7 mouse cellular contexts compared by ENCODE assay signal in the genomic region with DNA sequence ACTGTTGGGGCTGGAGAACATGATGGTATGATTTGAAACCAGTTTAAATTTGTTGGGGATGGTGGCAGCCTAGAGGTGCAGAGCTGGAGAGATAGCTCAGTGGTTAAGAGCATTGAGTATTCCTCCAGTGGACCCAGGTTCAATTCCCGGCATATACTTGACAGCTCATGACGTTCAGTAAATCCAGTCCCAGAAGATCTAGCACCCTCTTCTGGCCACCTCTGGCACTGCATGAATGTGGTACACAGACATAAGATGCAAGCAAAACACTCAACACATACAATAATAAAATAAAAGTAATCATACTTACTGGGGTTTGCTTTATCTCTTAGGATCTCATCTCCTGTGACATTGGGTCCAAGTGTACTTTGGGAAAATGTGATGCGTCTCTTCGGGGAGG. TPM values are rescaled to one million over a fixed set of nuclear protein-coding genes. Genes with fewer than 3 reads are reported as not detected.
DNase-seq lines count a peak whose midpoint lies in the region; ATAC-seq and TF ChIP-seq lines count a peak whose summit lies in the region.

No protein-coding gene starts in this region.

- no peaks in the 10 kb centered on the region for H3K36me3 ChIP-seq in E14TG2a.4 (ENCODE audit: insufficient read depth, low read length)
- H3K36me3 ChIP-seq in lung, embryonic 14.5 days (ENCODE audit: insufficient read depth) = no peaks in the 10 kb centered on the region
- H3K36me3 ChIP-seq in stomach, postnatal 0 days (ENCODE audit: control insufficient read depth, insufficient read depth, low read length) = no peaks in the 10 kb centered on the region

- H3K27ac ChIP-seq in cortical plate, adult 2 months (ENCODE audit: insufficient read depth, low read length) = no peak overlapping the region
- no peak overlapping the region for H3K27ac ChIP-seq in lung, embryonic 14.5 days (ENCODE audit: low read depth)
- H3K27ac ChIP-seq in stomach, postnatal 0 days (replicated peaks) = no peak overlapping the region

- no peak overlapping the region for H3K9ac ChIP-seq in lung, embryonic 14.5 days
- H3K9ac ChIP-seq in stomach, postnatal 0 days (ENCODE audit: low read length) = no peak overlapping the region

- 57% methylated on average over 4 of the region's 4 CpGs for WGBS in lung, embryonic 14.5 days
- WGBS in stomach, postnatal 0 days = 56% methylated on average over 4 of the region's 4 CpGs

- ATAC-seq in lung, embryonic 14.5 days (ENCODE audit: insufficient read depth) = no peak
- no peak for ATAC-seq in stomach, postnatal 0 days (ENCODE audit: low FRiP score, low TSS enrichment)

- H3K4me3 ChIP-seq in E14TG2a.4 (replicated peaks; ENCODE audit: low read length) = no peak overlapping the region
- H3K4me3 ChIP-seq in cortical plate, adult 2 months (ENCODE audit: insufficient read depth, low read length) = no peak overlapping the region
- H3K4me3 ChIP-seq in lung, embryonic 14.5 days (ENCODE audit: low read depth, low read length) = no peak overlapping the region
- no peak overlapping the region for H3K4me3 ChIP-seq in stomach, postnatal 0 days (ENCODE audit: low read depth, low read length)

- no peaks in the 10 kb centered on the region for H3K9me3 ChIP-seq in E14TG2a.4 (ENCODE audit: low read length)
- no peaks in the 10 kb centered on the region for H3K9me3 ChIP-seq in lung, embryonic 14.5 days (ENCODE audit: low read depth, low read length)
- no peaks in the 10 kb centered on the region for H3K9me3 ChIP-seq in stomach, postnatal 0 days (ENCODE audit: control insufficient read depth, low read length)

- no peaks in the 10 kb centered on the region for H3K4me1 ChIP-seq in E14TG2a.4 (replicated peaks; ENCODE audit: low read depth, low read length)
- H3K4me1 ChIP-seq in cortical plate, adult 2 months (ENCODE audit: control insufficient read depth, insufficient read depth, low read length) = no peaks in the 10 kb centered on the region
- no peaks in the 10 kb centered on the region for H3K4me1 ChIP-seq in lung, embryonic 14.5 days (ENCODE audit: insufficient read depth)
- no peaks in the 10 kb centered on the region for H3K4me1 ChIP-seq in stomach, postnatal 0 days (replicated peaks; ENCODE audit: control insufficient read depth, insufficient read depth)

- TF ChIP-seq CTCF in E14TG2a.4 (conservative IDR thresholded peaks at IDR 0.05; ENCODE audit: low read length) = peak; percentile 90
- TF ChIP-seq CTCF in cortical plate, adult 2 months (IDR thresholded peaks at IDR 0.05; ENCODE audit: extremely low read depth, insufficient read depth, low read length) = peak; percentile 45; the same call in 1 of the 2 replicates
- peak; percentile 62 for TF ChIP-seq CTCF in lung, embryonic 14.5 days (IDR thresholded peaks at IDR 0.05; ENCODE audit: low read depth)
- peak; percentile 71 for TF ChIP-seq CTCF in stomach, postnatal 0 days (IDR thresholded peaks at IDR 0.05; ENCODE audit: low read depth)

- no peak for TF ChIP-seq EP300 in stomach, postnatal 0 days (optimal IDR thresholded peaks at IDR 0.05)

- no peaks in the 10 kb centered on the region for H3K27me3 ChIP-seq in E14TG2a.4 (ENCODE audit: insufficient read depth, low read length)
- H3K27me3 ChIP-seq in lung, embryonic 14.5 days (ENCODE audit: insufficient read depth, low read length) = no peaks in the 10 kb centered on the region
- no peaks in the 10 kb centered on the region for H3K27me3 ChIP-seq in stomach, postnatal 0 days (ENCODE audit: control insufficient read depth, insufficient read depth, low read length)

- no peak for TF ChIP-seq POLR2A in cortical plate, adult 2 months (IDR thresholded peaks at IDR 0.05; ENCODE audit: extremely low read depth, insufficient read depth, low read length)

- peak; percentile 48 for DNase-seq in kidney, adult 9 months
- DNase-seq in kidney, adult 11 months = no peak
- peak; percentile 76 for DNase-seq in R1 (ENCODE audit: low read depth, low spot score)
- DNase-seq in lung, embryonic 14.5 days = peak; percentile 56
- peak; percentile 55 for DNase-seq in stomach, postnatal 0 days (ENCODE audit: low spot score)

- no peak overlapping the region for H3K4me2 ChIP-seq in lung, embryonic 14.5 days
- no peak overlapping the region for H3K4me2 ChIP-seq in stomach, postnatal 0 days (replicated peaks; ENCODE audit: low read depth)

RNA-seq across cellular contexts. Expression of gene Dhrs2, which starts 7.3 kb away (rescaled TPM):
- 0.13 TPM in 1 of 2 replicates, not detected in the other for polyA plus RNA-seq in cortical plate, adult 2 months (2012; rRNA removed)
- 0.18 TPM in 1 of 2 replicates, not detected in the other for polyA plus RNA-seq in lung, embryonic 14.5 days (2014; fragmentation: Nextera tagmentation; extraction: Ambion mirVana)
- 0.18 and 0.23 TPM in 2 replicates for polyA plus RNA-seq in stomach, postnatal 0 days (2015; fragmentation: Nextera tagmentation; extraction: Ambion mirVana)
